ENCODE assay signal across 11 mouse cellular contexts in genomic region chr11:88447350-88447749, GRCm38 (mm10).
DNase-seq lines count a peak whose midpoint lies in the region; ATAC-seq and TF ChIP-seq lines count a peak whose summit lies in the region.
"Had no signal": no experiment of that assay in that cellular context is flagged by ENCODE, and none has a peak within 500 bp of the region (broad histone marks: within the 10 kb centered on the region; RNA-seq: fewer than 3 reads in every experiment).

No protein-coding gene starts in this region.

- no peak for TF ChIP-seq CTCF in brain, embryonic 14.5 days (IDR thresholded peaks at IDR 0.05; ENCODE audit: borderline replicate concordance, extremely low read depth, insufficient read depth, insufficient read length)

- TF ChIP-seq POLR2A in brain, embryonic 14.5 days (IDR thresholded peaks at IDR 0.05; ENCODE audit: borderline replicate concordance, extremely low read depth, insufficient read depth, insufficient read length, poor library complexity, severe bottlenecking): no peak

- H3K27ac ChIP-seq in heart, embryonic 11.5 days (ENCODE audit: low read depth, low read length): 0 out of 2 replicates have a peak overlapping the region, but pooled peaks have one; percentile 19
- peak overlapping the region; percentile 67 for H3K27ac ChIP-seq in hindbrain, embryonic 11.5 days (ENCODE audit: low read depth, low read length)
- peak overlapping the region; percentile 23 for H3K27ac ChIP-seq in midbrain, embryonic 15.5 days
- H3K27ac ChIP-seq: liver, embryonic 13.5 days had no signal

- H3K4me2 ChIP-seq in heart, embryonic 11.5 days: no peak overlapping the region
- no peak overlapping the region for H3K4me2 ChIP-seq in hindbrain, embryonic 11.5 days (replicated peaks; ENCODE audit: low read depth, low read length)
- H3K4me2 ChIP-seq in midbrain, embryonic 15.5 days: no peak overlapping the region
- H3K4me2 ChIP-seq: liver, embryonic 13.5 days had no signal

- H3K27me3 ChIP-seq in heart, embryonic 11.5 days (ENCODE audit: control insufficient read depth, insufficient read depth, low read length): no peaks in the 10 kb centered on the region
- no peaks in the 10 kb centered on the region for H3K27me3 ChIP-seq in hindbrain, embryonic 11.5 days (ENCODE audit: control insufficient read depth, insufficient read depth, low read length)
- no peaks in the 10 kb centered on the region for H3K27me3 ChIP-seq in midbrain, embryonic 15.5 days (replicated peaks)
- H3K27me3 ChIP-seq: liver, embryonic 13.5 days had no signal

- H3K4me3 ChIP-seq in heart, embryonic 11.5 days (ENCODE audit: low read depth, low read length): no peak overlapping the region
- no peak overlapping the region for H3K4me3 ChIP-seq in hindbrain, embryonic 11.5 days (ENCODE audit: low read depth, low read length)
- no peak overlapping the region for H3K4me3 ChIP-seq in midbrain, embryonic 15.5 days
- H3K4me3 ChIP-seq: liver, embryonic 13.5 days; myocyte had no signal

- DNase-seq in heart, adult 18-20 months: no peak
- DNase-seq in brain, embryonic 14.5 days (ENCODE audit: low read depth): peak; percentile 76
- DNase-seq in hindbrain, embryonic 11.5 days (ENCODE audit: low spot score): peak; percentile 55
- no peak for DNase-seq in gastrocnemius, postnatal 14 days
- DNase-seq: liver, embryonic 13.5 days; right cerebral cortex, postnatal 14 days; thymus, postnatal 25 days had no signal

- H3K36me3 ChIP-seq in heart, embryonic 11.5 days (ENCODE audit: control insufficient read depth, insufficient read depth, low read length): peaks cover 3% of the 10 kb centered on the region; the same call in 1 of the 2 replicates
- H3K36me3 ChIP-seq in hindbrain, embryonic 11.5 days (ENCODE audit: control insufficient read depth, insufficient read depth, low read length): no peaks in the 10 kb centered on the region
- no peaks in the 10 kb centered on the region for H3K36me3 ChIP-seq in midbrain, embryonic 15.5 days (replicated peaks)

- H3K4me1 ChIP-seq in heart, embryonic 11.5 days (ENCODE audit: control insufficient read depth, insufficient read depth, low read length): peaks cover 47% of the 10 kb centered on the region
- peaks cover 7% of the 10 kb centered on the region; the same call in 1 of the 2 replicates for H3K4me1 ChIP-seq in hindbrain, embryonic 11.5 days (replicated peaks; ENCODE audit: control insufficient read depth, insufficient read depth, low read length)
- H3K4me1 ChIP-seq in midbrain, embryonic 15.5 days: peaks cover 41% of the 10 kb centered on the region
- H3K4me1 ChIP-seq: liver, embryonic 13.5 days had no signal

- no peak for ATAC-seq in heart, embryonic 11.5 days (replicated peaks; ENCODE audit: insufficient number of reproducible peaks, low FRiP score, low TSS enrichment)
- peak; percentile 79 for ATAC-seq in hindbrain, embryonic 11.5 days (ENCODE audit: low FRiP score)
- no peak for ATAC-seq in midbrain, embryonic 15.5 days (replicated peaks)
- ATAC-seq in frontal cortex, adult (ENCODE audit: low TSS enrichment): no peak

- intact Hi-C loops in gastrocnemius, postnatal 14 days (cut with DNase I; ENCODE audit: low total_unique reads): no loop called here

- no peak overlapping the region for H3K9ac ChIP-seq in heart, embryonic 11.5 days (ENCODE audit: low read depth, low read length)
- H3K9ac ChIP-seq in hindbrain, embryonic 11.5 days (ENCODE audit: low read depth, low read length): no peak overlapping the region
- no peak overlapping the region for H3K9ac ChIP-seq in midbrain, embryonic 15.5 days
- H3K9ac ChIP-seq: liver, embryonic 13.5 days had no signal

- no peaks in the 10 kb centered on the region for H3K9me3 ChIP-seq in heart, embryonic 11.5 days (replicated peaks; ENCODE audit: control insufficient read depth, low read length)
- H3K9me3 ChIP-seq in hindbrain, embryonic 11.5 days (ENCODE audit: control insufficient read depth, low read length): no peaks in the 10 kb centered on the region
- no peaks in the 10 kb centered on the region for H3K9me3 ChIP-seq in midbrain, embryonic 15.5 days
- H3K9me3 ChIP-seq: liver, embryonic 13.5 days had no signal

- 78% methylated on average over 11 of the region's 11 CpGs for WGBS in heart, embryonic 11.5 days (ENCODE audit: insufficient replicate concordance)
- WGBS in hindbrain, embryonic 11.5 days: 47% methylated on average over 11 of the region's 11 CpGs
- WGBS in midbrain, embryonic 15.5 days: 46% methylated on average over 11 of the region's 11 CpGs

Comparison
In these comparisons a context has a peak if more than half of its experiments do, and no peak if none do; other contexts are left out.
1. DNase-seq: peak in brain, embryonic 14.5 days (single experiment) and hindbrain, embryonic 11.5 days (single experiment); none in heart, adult 18-20 months (0 of 2) and gastrocnemius, postnatal 14 days (single experiment).
2. Peak in every context shown above with its lines, with median percentiles within 50 percentile points of each other: H3K27ac ChIP-seq.